Comparison of ENCODE assay signal across 1 mouse cellular context in the genomic region with DNA sequence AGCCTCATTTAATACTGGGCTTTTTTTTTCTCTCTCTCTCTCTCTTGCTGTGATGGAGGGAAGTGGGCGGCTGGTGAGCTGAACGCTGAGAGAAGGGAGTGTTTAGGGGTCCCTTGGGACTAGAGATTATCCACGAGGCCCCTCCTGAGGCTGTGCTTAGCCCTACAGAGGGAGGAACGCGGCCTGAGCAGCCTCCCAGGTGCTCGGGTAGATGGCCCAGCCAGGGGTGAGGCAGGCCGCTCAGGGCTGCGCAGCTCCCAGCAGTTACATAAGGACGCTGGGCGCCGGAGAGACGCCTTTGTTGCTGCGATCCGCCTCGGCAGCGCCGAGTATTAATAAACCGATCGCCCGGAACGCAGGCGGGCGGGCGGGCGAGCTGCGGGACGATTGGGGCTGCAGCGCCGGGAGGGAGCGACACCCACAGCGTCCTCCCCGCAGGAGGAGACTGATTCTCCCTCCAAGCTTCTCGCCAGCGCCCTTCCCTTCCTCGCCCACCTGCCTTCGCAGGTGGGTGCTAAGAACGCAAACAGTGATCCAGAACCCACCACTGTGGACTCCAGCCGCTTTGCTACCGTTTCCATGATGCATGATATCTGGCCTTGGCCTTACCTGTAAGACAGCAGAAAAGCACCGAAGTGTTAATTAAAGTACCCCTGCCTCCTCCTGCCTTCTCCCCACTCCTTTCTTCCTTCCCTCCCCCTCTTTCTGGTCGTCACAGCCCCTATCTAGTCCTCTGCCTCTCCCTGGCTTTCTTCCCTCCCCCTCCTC.
TF ChIP-seq lines count a peak whose summit lies in the region.

No protein-coding gene starts in this region.

TF ChIP-seq in CH12.LX, 34 proteins besides CTCF, POLR2A, EP300 and RAD21 (continued from another document):
- peak; percentile 49; the same call in 1 of the 2 replicates for TF ChIP-seq UBTF (IDR thresholded peaks at IDR 0.05; ENCODE audit: low read depth, low read length)
- peak; percentile 43 for TF ChIP-seq MAX (IDR thresholded peaks at IDR 0.05; ENCODE audit: low read length)
- TF ChIP-seq ETS1 (conservative IDR thresholded peaks at IDR 0.05; ENCODE audit: low read depth, low read length), result no peak
- TF ChIP-seq E2F4 (IDR thresholded peaks at IDR 0.05; ENCODE audit: insufficient replicate concordance, low read depth, low read length), result no peak
- TF ChIP-seq TCF12 (IDR thresholded peaks at IDR 0.05; ENCODE audit: low read depth, low read length), result peak; percentile 31; the same call in 1 of the 2 replicates
- no peak for TF ChIP-seq BHLHE40 (IDR thresholded peaks at IDR 0.05; ENCODE audit: low read depth, low read length)
